ENCODE assay signal across 9 mouse cellular contexts in the genomic region with DNA sequence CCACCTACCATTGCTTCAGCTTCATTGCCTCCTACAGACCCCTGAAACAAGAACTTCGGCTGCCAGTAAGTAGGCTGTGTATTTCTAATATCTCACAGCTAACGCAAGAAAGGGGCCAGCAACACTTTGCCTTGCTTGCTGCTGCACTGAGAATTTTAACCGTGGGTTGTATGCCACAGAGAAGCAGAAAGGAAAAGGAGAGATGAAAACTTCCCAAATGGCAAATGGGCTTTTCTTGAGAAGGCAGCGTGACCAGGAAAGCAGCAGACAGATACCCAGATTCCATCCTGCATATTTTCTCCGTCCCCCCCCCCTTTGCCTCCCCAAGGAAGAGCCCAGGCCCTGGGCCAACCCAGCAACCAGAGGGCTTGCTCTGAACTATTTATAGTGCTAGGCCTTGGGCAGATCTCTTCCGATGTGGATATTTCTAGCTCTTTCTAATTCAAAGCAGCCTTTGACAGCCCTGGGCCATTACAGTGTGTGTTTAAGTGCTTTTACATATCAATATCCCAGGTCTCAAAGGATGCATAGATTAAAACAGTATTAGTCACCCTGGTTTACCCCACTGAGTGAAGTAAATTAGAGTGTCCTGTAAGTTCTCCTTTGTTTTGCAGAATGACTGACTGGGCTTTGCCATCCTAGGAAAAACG.
DNase-seq lines count a peak whose midpoint lies in the region; ATAC-seq and TF ChIP-seq lines count a peak whose summit lies in the region.
"Had no signal": no experiment of that assay in that cellular context is flagged by ENCODE, and none has a peak within 500 bp of the region (broad histone marks: within the 10 kb centered on the region; RNA-seq: fewer than 3 reads in every experiment).

No protein-coding gene starts in this region.

- no peak overlapping the region for H3K4me2 ChIP-seq in heart, embryonic 13.5 days
- H3K4me2 ChIP-seq in heart, postnatal 0 days (ENCODE audit: low read depth, low read length): no peak overlapping the region
- H3K4me2 ChIP-seq: liver, embryonic 13.5 days had no signal

- H3K9ac ChIP-seq in heart, embryonic 13.5 days: no peak overlapping the region
- H3K9ac ChIP-seq in heart, postnatal 0 days (replicated peaks; ENCODE audit: low read depth, low read length): no peak overlapping the region
- H3K9ac ChIP-seq: liver, embryonic 13.5 days had no signal

- no peaks in the 10 kb centered on the region for H3K36me3 ChIP-seq in heart, embryonic 13.5 days
- no peaks in the 10 kb centered on the region for H3K36me3 ChIP-seq in heart, postnatal 0 days (replicated peaks; ENCODE audit: control insufficient read depth, insufficient read depth, low read length)
- H3K36me3 ChIP-seq: liver, embryonic 13.5 days had no signal

- DNase-seq in heart, postnatal 14 days: no peak
- peak; percentile 22 for DNase-seq in ES-CJ7 (ENCODE audit: low read depth, low spot score)
- DNase-seq in Muller cell, postnatal 12 days (ENCODE audit: inconsistent ontology term): peak; percentile 50
- no peak for DNase-seq in heart, postnatal 0 days (ENCODE audit: low spot score)
- no peak for DNase-seq in left cerebral cortex, adult 11 months (ENCODE audit: low spot score)
- DNase-seq: liver, embryonic 13.5 days had no signal

- no peak overlapping the region for H3K4me3 ChIP-seq in heart, embryonic 13.5 days
- H3K4me3 ChIP-seq in heart, postnatal 0 days (ENCODE audit: low read depth, low read length): no peak overlapping the region
- H3K4me3 ChIP-seq: layer of hippocampus, adult 2 months; liver, embryonic 13.5 days had no signal

- ATAC-seq in heart, embryonic 13.5 days (ENCODE audit: extremely low read depth, insufficient number of reproducible peaks, low FRiP score, low TSS enrichment): no peak
- ATAC-seq in heart, postnatal 0 days (ENCODE audit: insufficient read depth, low read depth): no peak
- no peak for ATAC-seq in erythroid progenitor cell, adult 5-6 weeks (replicated peaks; ENCODE audit: low FRiP score, poor library complexity, severe bottlenecking)

- no peaks in the 10 kb centered on the region for H3K27me3 ChIP-seq in heart, embryonic 13.5 days (replicated peaks)
- no peaks in the 10 kb centered on the region for H3K27me3 ChIP-seq in heart, postnatal 0 days (ENCODE audit: control insufficient read depth, insufficient read depth, low read length)
- H3K27me3 ChIP-seq: liver, embryonic 13.5 days had no signal

- TF ChIP-seq CTCF in heart, postnatal 0 days (IDR thresholded peaks at IDR 0.05; ENCODE audit: low read depth): no peak

- intact Hi-C loops in heart, postnatal 14 days (cut with DNase I): no loop called here

- no peak for TF ChIP-seq EP300 in heart, postnatal 0 days (IDR thresholded peaks at IDR 0.05; ENCODE audit: low read depth)

- no peaks in the 10 kb centered on the region for H3K9me3 ChIP-seq in heart, embryonic 13.5 days
- no peaks in the 10 kb centered on the region for H3K9me3 ChIP-seq in heart, postnatal 0 days (replicated peaks; ENCODE audit: control insufficient read depth, low read length)
- H3K9me3 ChIP-seq: liver, embryonic 13.5 days had no signal

- H3K27ac ChIP-seq in heart, embryonic 13.5 days (replicated peaks): peak overlapping the region; percentile 67
- H3K27ac ChIP-seq in heart, postnatal 0 days (ENCODE audit: low read depth): peak overlapping the region; percentile 40; the same call in 1 of the 2 replicates
- H3K27ac ChIP-seq: layer of hippocampus, adult 2 months; liver, embryonic 13.5 days had no signal

- WGBS in heart, embryonic 13.5 days: 27% methylated on average over 7 of the region's 7 CpGs
- WGBS in heart, postnatal 0 days: 23% methylated on average over 7 of the region's 7 CpGs

- peaks cover 29% of the 10 kb centered on the region for H3K4me1 ChIP-seq in heart, embryonic 13.5 days
- peaks cover 10% of the 10 kb centered on the region for H3K4me1 ChIP-seq in heart, postnatal 0 days (ENCODE audit: control insufficient read depth, insufficient read depth)
- H3K4me1 ChIP-seq: liver, embryonic 13.5 days had no signal

Comparison
In these comparisons a context has a peak if more than half of its experiments do, and no peak if none do; other contexts are left out.
1. DNase-seq: peak in ES-CJ7 (single experiment) and Muller cell, postnatal 12 days (single experiment); none in heart, postnatal 14 days (0 of 2), heart, postnatal 0 days (single experiment) and left cerebral cortex, adult 11 months (single experiment).